ENCODE assay signal across 22 mouse cellular contexts in the genomic region with DNA sequence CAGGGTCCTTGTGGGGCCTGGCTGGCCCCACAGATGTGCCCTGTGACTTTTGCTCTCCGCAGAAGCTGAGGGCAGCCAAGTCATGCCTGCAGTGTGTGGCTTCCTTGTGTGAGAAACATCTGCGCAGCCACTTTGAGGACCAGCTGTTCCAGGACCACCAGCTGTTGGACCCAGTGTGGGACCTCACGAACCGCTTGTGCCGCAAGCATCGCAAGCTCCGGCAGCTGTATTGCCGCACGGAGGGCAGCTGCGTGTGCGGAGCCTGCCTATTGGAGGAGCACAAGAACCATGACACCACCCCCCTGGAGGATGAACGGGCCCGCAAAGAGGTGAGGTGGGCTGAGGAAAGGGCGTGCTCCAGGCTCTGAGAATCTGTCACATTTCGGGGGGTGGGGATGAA. TPM values are rescaled to one million over a fixed set of nuclear protein-coding genes. Genes with fewer than 3 reads are reported as not detected.
DNase-seq lines count a peak whose midpoint lies in the region; ATAC-seq and TF ChIP-seq lines count a peak whose summit lies in the region.
"Had no signal": no experiment of that assay in that cellular context is flagged by ENCODE, and none has a peak within 500 bp of the region (broad histone marks: within the 10 kb centered on the region; RNA-seq: fewer than 3 reads in every experiment).

No protein-coding gene starts in this region.

- no peak overlapping the region for H3K27ac ChIP-seq in hindbrain, postnatal 0 days
- no peak overlapping the region for H3K27ac ChIP-seq in hindbrain, embryonic 13.5 days
- H3K27ac ChIP-seq in neural tube, embryonic 12.5 days = no peak overlapping the region
- H3K27ac ChIP-seq in neural tube, embryonic 15.5 days (replicated peaks) = no peak overlapping the region

- 0 out of 2 replicates have a peak, but pooled peaks cover under 1% of the 10 kb centered on the region for H3K4me1 ChIP-seq in hindbrain, postnatal 0 days (ENCODE audit: insufficient read depth, low read length)
- peaks cover 4% of the 10 kb centered on the region; the same call in 1 of the 2 replicates for H3K4me1 ChIP-seq in hindbrain, embryonic 13.5 days (replicated peaks)
- peaks cover 2% of the 10 kb centered on the region; the same call in 1 of the 2 replicates for H3K4me1 ChIP-seq in neural tube, embryonic 12.5 days
- H3K4me1 ChIP-seq in neural tube, embryonic 15.5 days = peaks cover under 1% of the 10 kb centered on the region

- H3K27me3 ChIP-seq in hindbrain, postnatal 0 days (ENCODE audit: insufficient read depth, low read length) = no peaks in the 10 kb centered on the region
- H3K27me3 ChIP-seq in hindbrain, embryonic 13.5 days = no peaks in the 10 kb centered on the region
- H3K27me3 ChIP-seq in neural tube, embryonic 12.5 days (replicated peaks) = 0 out of 2 replicates have a peak, but pooled peaks cover 3% of the 10 kb centered on the region
- H3K27me3 ChIP-seq in neural tube, embryonic 15.5 days (replicated peaks) = no peaks in the 10 kb centered on the region

- no peak overlapping the region for H3K4me3 ChIP-seq in hindbrain, postnatal 0 days (ENCODE audit: low read length)
- H3K4me3 ChIP-seq in hindbrain, embryonic 13.5 days = no peak overlapping the region
- no peak overlapping the region for H3K4me3 ChIP-seq in neural tube, embryonic 12.5 days
- H3K4me3 ChIP-seq in neural tube, embryonic 15.5 days (replicated peaks) = no peak overlapping the region
- H3K4me3 ChIP-seq: myocyte had no signal

- H3K9ac ChIP-seq in hindbrain, postnatal 0 days (replicated peaks; ENCODE audit: low read length) = no peak overlapping the region
- no peak overlapping the region for H3K9ac ChIP-seq in hindbrain, embryonic 13.5 days
- H3K9ac ChIP-seq in neural tube, embryonic 12.5 days = no peak overlapping the region
- H3K9ac ChIP-seq in neural tube, embryonic 15.5 days (replicated peaks) = no peak overlapping the region
- H3K9ac ChIP-seq: liver, postnatal 0 days had no signal

- H3K9me3 ChIP-seq in hindbrain, postnatal 0 days (ENCODE audit: low read length) = no peaks in the 10 kb centered on the region
- H3K9me3 ChIP-seq in hindbrain, embryonic 13.5 days = no peaks in the 10 kb centered on the region
- peaks cover 5% of the 10 kb centered on the region; the same call in 1 of the 2 replicates for H3K9me3 ChIP-seq in neural tube, embryonic 12.5 days
- no peaks in the 10 kb centered on the region for H3K9me3 ChIP-seq in neural tube, embryonic 15.5 days (replicated peaks)

- no peak; the same call in 1 of the 2 replicates for ATAC-seq in hindbrain, postnatal 0 days
- no peak for ATAC-seq in hindbrain, embryonic 13.5 days (ENCODE audit: low FRiP score)
- no peak for ATAC-seq in neural tube, embryonic 12.5 days (ENCODE audit: low FRiP score, low read depth)
- no peak for ATAC-seq in neural tube, embryonic 15.5 days (ENCODE audit: low FRiP score)
- ATAC-seq: liver, postnatal 0 days had no signal

- no peak overlapping the region for H3K4me2 ChIP-seq in hindbrain, postnatal 0 days (ENCODE audit: low read depth, low read length)
- H3K4me2 ChIP-seq in hindbrain, embryonic 13.5 days = no peak overlapping the region
- peak overlapping the region; percentile 12; the same call in 1 of the 2 replicates for H3K4me2 ChIP-seq in neural tube, embryonic 12.5 days (replicated peaks)
- H3K4me2 ChIP-seq in neural tube, embryonic 15.5 days = no peak overlapping the region

- WGBS in hindbrain, postnatal 0 days = 43% methylated on average over 15 of the region's 15 CpGs
- 55% methylated on average over 15 of the region's 15 CpGs for WGBS in hindbrain, embryonic 13.5 days
- 47% methylated on average over 15 of the region's 15 CpGs for WGBS in neural tube, embryonic 12.5 days
- 50% methylated on average over 15 of the region's 15 CpGs for WGBS in neural tube, embryonic 15.5 days

- peak; percentile 13 for DNase-seq in hindbrain, postnatal 0 days (ENCODE audit: low spot score)
- peak; percentile 44 for DNase-seq in forelimb bud, embryonic 11.5 days (ENCODE audit: low read depth, low spot score)
- peak; percentile 50 for DNase-seq in thymus, postnatal 25 days
- no peak for DNase-seq in MN1 (ENCODE audit: low spot score)
- no peak for DNase-seq in cerebellum, postnatal 36 days
- DNase-seq: adrenal gland, postnatal 25 days; B cell, adult 2 months; embryo, embryonic 11 days; gastrocnemius, postnatal 25 days; kidney, adult 8-10 months; liver, postnatal 0 days; right cerebral cortex, postnatal 25 days had no signal

- no peaks in the 10 kb centered on the region for H3K36me3 ChIP-seq in hindbrain, postnatal 0 days (ENCODE audit: insufficient read depth, low read length)
- H3K36me3 ChIP-seq in hindbrain, embryonic 13.5 days = no peaks in the 10 kb centered on the region
- H3K36me3 ChIP-seq in neural tube, embryonic 12.5 days = no peaks in the 10 kb centered on the region
- H3K36me3 ChIP-seq in neural tube, embryonic 15.5 days = no peaks in the 10 kb centered on the region
- H3K36me3 ChIP-seq: G1E had no signal

- no peak for TF ChIP-seq CTCF in hindbrain, postnatal 0 days (IDR thresholded peaks at IDR 0.05; ENCODE audit: low read depth)

RNA-seq across cellular contexts. Expression of a gene that starts 1.1 kb away (rescaled TPM):
- total RNA-seq in hindbrain, postnatal 0 days (2014; rRNA removed) = not detected in 2 replicates
- 0.11 TPM in 1 of 2 replicates, not detected in the other for polyA plus RNA-seq in hindbrain, postnatal 0 days (2015; fragmentation: Nextera tagmentation; extraction: Ambion mirVana)
- polyA plus RNA-seq in hindbrain, embryonic 13.5 days (2015; fragmentation: Nextera tagmentation; extraction: Ambion mirVana) = not detected in 2 replicates
- polyA plus RNA-seq in neural tube, embryonic 12.5 days (2016; fragmentation: Nextera tagmentation; extraction: Ambion mirVana) = not detected in 2 replicates
- 0.09 and 0.10 TPM in 2 replicates for polyA plus RNA-seq in neural tube, embryonic 15.5 days (2015; fragmentation: Nextera tagmentation; extraction: Ambion mirVana)
- total RNA-seq: G1E; gastrocnemius, postnatal 25 days; hematopoietic stem cell, adult 5-6 weeks; layer of hippocampus, postnatal 25 days; left cerebral cortex, postnatal 36 days; megakaryocyte-erythroid progenitor cell, adult 5-6 weeks had no signal
- polyA plus RNA-seq: G1E, myocyte had no signal

RNA-seq across cellular contexts. Expression of a gene that starts 20.9 kb away (rescaled TPM):
- total RNA-seq in hindbrain, postnatal 0 days (2014; rRNA removed) = 0.10 TPM in 1 of 2 replicates, not detected in the other
- polyA plus RNA-seq in hindbrain, postnatal 0 days (2015; fragmentation: Nextera tagmentation; extraction: Ambion mirVana) = 0.30 and 0.66 TPM in 2 replicates
- 0.19 TPM in 1 of 2 replicates, not detected in the other for polyA plus RNA-seq in hindbrain, embryonic 13.5 days (2015; fragmentation: Nextera tagmentation; extraction: Ambion mirVana)
- polyA plus RNA-seq in neural tube, embryonic 12.5 days (2016; fragmentation: Nextera tagmentation; extraction: Ambion mirVana) = 0.09 and 0.14 TPM in 2 replicates
- 0.44 and 7.2 TPM in 2 replicates for polyA plus RNA-seq in neural tube, embryonic 15.5 days (2015; fragmentation: Nextera tagmentation; extraction: Ambion mirVana)
- total RNA-seq: adrenal gland, postnatal 25 days; gastrocnemius, postnatal 25 days; hematopoietic stem cell, adult 5-6 weeks; layer of hippocampus, postnatal 25 days; left cerebral cortex, postnatal 36 days; megakaryocyte-erythroid progenitor cell, adult 5-6 weeks had no signal
- polyA plus RNA-seq: frontal cortex, adult 2 months; G1E had no signal

RNA-seq across cellular contexts. Expression of a gene that starts 21.5 kb away (rescaled TPM):
- total RNA-seq in hindbrain, postnatal 0 days (2014; rRNA removed) = 19.0 and 21.0 TPM in 2 replicates
- polyA plus RNA-seq in hindbrain, postnatal 0 days (2015; fragmentation: Nextera tagmentation; extraction: Ambion mirVana) = 22.1 and 24.5 TPM in 2 replicates
- polyA plus RNA-seq in hindbrain, embryonic 13.5 days (2015; fragmentation: Nextera tagmentation; extraction: Ambion mirVana) = 17.7 and 22.2 TPM in 2 replicates
- 29.7 and 29.9 TPM in 2 replicates for polyA plus RNA-seq in neural tube, embryonic 12.5 days (2016; fragmentation: Nextera tagmentation; extraction: Ambion mirVana)
- 19.0 and 22.4 TPM in 2 replicates for polyA plus RNA-seq in neural tube, embryonic 15.5 days (2015; fragmentation: Nextera tagmentation; extraction: Ambion mirVana)

RNA-seq across cellular contexts. Expression of a gene that starts 21.7 kb away (rescaled TPM):
- total RNA-seq in hindbrain, postnatal 0 days (2014; rRNA removed) = 203 and 240 TPM in 2 replicates
- polyA plus RNA-seq in hindbrain, postnatal 0 days (2015; fragmentation: Nextera tagmentation; extraction: Ambion mirVana) = 1,097 and 1,122 TPM in 2 replicates
- 945 and 956 TPM in 2 replicates for polyA plus RNA-seq in hindbrain, embryonic 13.5 days (2015; fragmentation: Nextera tagmentation; extraction: Ambion mirVana)
- polyA plus RNA-seq in neural tube, embryonic 12.5 days (2016; fragmentation: Nextera tagmentation; extraction: Ambion mirVana) = 890 and 895 TPM in 2 replicates
- 949 and 1,025 TPM in 2 replicates for polyA plus RNA-seq in neural tube, embryonic 15.5 days (2015; fragmentation: Nextera tagmentation; extraction: Ambion mirVana)

RNA-seq across cellular contexts. Expression of a gene that starts 34.0 kb away (rescaled TPM):
- total RNA-seq in hindbrain, postnatal 0 days (2014; rRNA removed) = 9.9 and 11.8 TPM in 2 replicates
- polyA plus RNA-seq in hindbrain, postnatal 0 days (2015; fragmentation: Nextera tagmentation; extraction: Ambion mirVana) = 10.7 and 11.0 TPM in 2 replicates
- polyA plus RNA-seq in hindbrain, embryonic 13.5 days (2015; fragmentation: Nextera tagmentation; extraction: Ambion mirVana) = 16.9 and 18.0 TPM in 2 replicates
- polyA plus RNA-seq in neural tube, embryonic 12.5 days (2016; fragmentation: Nextera tagmentation; extraction: Ambion mirVana) = 12.9 and 13.1 TPM in 2 replicates
- 16.2 and 17.8 TPM in 2 replicates for polyA plus RNA-seq in neural tube, embryonic 15.5 days (2015; fragmentation: Nextera tagmentation; extraction: Ambion mirVana)

Comparison
In these comparisons a context has a peak if more than half of its experiments do, and no peak if none do; other contexts are left out.
1. DNase-seq: peak in hindbrain, postnatal 0 days (single experiment), forelimb bud, embryonic 11.5 days (single experiment) and thymus, postnatal 25 days (single experiment); none in MN1 (single experiment) and cerebellum, postnatal 36 days (0 of 2).